Mouse (Mus musculus): ENCODE data around the gene Entpd8. TPM values are rescaled to one million over a fixed set of nuclear protein-coding genes. Genes with fewer than 3 reads are reported as not detected.

The Entpd8 gene
- polyA plus RNA-seq, 1 experiment: 23.7 TPM

DNA sequence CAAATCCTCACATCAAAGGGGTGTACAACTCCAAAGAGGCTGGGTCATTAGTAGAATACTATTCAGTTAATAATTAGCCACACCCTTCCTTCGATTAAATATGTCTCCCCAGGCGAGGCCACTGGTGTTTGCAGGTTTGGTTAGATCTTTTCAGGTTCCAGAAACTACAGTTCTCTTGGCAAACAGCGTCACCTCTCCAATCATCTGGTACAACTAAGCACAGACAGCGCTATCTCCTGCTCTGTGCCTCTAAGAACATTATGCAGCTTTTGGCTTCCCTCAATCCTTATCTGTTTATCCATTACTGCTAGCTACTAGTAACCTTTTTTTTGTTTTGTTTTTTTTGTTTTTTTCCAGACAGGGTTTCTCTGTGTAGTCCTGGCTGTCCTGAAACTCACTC, 10.6 kb upstream of the Entpd8 start:
- no peak for TF ChIP-seq POLR2A (IDR thresholded peaks at IDR 0.05; ENCODE audit: low read depth, low read length)
- TF ChIP-seq CTCF (conservative IDR thresholded peaks at IDR 0.05; ENCODE audit: insufficient read depth, insufficient read length, low read depth, low read length): no peak
- no peak for DNase-seq
- peaks cover 4% of the 10 kb centered on the region; the same call in 1 of the 2 replicates for H3K4me1 ChIP-seq (ENCODE audit: control insufficient read depth, insufficient read depth, low read length)
- no peaks in the 10 kb centered on the region for H3K36me3 ChIP-seq (ENCODE audit: control insufficient read depth, insufficient read depth, low read length)
- no peak overlapping the region for H3K27ac ChIP-seq (ENCODE audit: insufficient read depth, low read depth, low read length)
- WGBS: 57% methylated on average over 4 of the region's 4 CpGs
- no peak overlapping the region for H3K4me3 ChIP-seq (ENCODE audit: insufficient read depth, low read depth, low read length)
- H3K27me3 ChIP-seq (replicated peaks; ENCODE audit: control insufficient read depth, insufficient read depth, low read length): no peaks in the 10 kb centered on the region

DNA sequence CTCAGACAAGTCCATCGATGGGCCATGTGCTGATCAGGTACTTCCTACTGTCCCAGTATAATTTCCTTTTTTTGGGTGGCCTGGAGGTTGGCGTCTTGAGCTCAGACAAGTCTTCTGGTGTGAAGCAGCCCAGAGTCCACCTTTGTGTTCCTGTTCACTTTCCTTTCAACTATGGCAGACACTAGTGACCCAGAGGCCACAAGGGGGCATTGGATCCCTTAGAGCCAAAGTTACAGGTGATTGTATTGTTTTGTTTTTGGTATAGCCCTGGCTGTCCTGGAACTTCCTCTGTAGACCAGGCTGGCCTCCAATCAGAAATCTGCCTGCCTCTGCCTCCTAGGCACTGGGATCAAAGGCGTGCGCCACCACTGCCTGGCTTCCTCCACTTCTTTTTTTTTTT, 7.7 kb upstream of the Entpd8 start:
- 83% methylated on average over 4 of the region's 4 CpGs for WGBS
- Histone ChIP-seq H3K27ac (ENCODE audit: insufficient read depth, low read depth, low read length) (no peak overlapping the region), H3K4me1 (ENCODE audit: control insufficient read depth, insufficient read depth, low read length) (peaks cover 16% of the 10 kb centered on the region), H3K27me3 (replicated peaks; ENCODE audit: control insufficient read depth, insufficient read depth, low read length) (no peaks in the 10 kb centered on the region), H3K4me3 (ENCODE audit: insufficient read depth, low read depth, low read length) (no peak overlapping the region), H3K36me3 (ENCODE audit: control insufficient read depth, insufficient read depth, low read length) (no peaks in the 10 kb centered on the region)
- TF ChIP-seq CTCF (conservative IDR thresholded peaks at IDR 0.05; ENCODE audit: insufficient read depth, insufficient read length, low read depth, low read length): no peak
- TF ChIP-seq POLR2A (IDR thresholded peaks at IDR 0.05; ENCODE audit: low read depth, low read length): no peak
- DNase-seq: no peak

DNA sequence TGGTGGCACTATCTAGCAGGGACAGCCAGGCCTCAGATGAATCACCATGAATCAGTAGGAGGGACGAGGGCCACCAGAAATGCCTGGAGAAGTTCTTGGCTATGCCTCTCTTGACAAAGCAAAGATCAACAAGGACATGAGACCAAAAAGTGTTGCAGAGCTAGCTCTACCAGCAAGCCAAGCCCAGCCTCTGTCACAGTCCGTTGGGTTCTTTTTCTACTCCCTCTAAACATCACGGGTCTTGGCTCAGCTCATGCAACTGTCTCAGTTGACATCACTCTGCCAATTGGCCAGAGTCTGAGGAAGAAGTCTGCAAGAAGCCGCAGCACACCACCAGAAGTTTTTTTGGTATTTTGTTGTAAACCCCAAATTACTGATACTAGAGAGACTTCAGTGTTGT, 4.6 kb upstream of the Entpd8 start:
- no peaks in the 10 kb centered on the region for H3K36me3 ChIP-seq (ENCODE audit: control insufficient read depth, insufficient read depth, low read length)
- peak; percentile 92 for DNase-seq
- peak overlapping the region; percentile 80 for H3K27ac ChIP-seq (ENCODE audit: insufficient read depth, low read depth, low read length)
- no peak for TF ChIP-seq POLR2A (IDR thresholded peaks at IDR 0.05; ENCODE audit: low read depth, low read length)
- TF ChIP-seq CTCF (conservative IDR thresholded peaks at IDR 0.05; ENCODE audit: insufficient read depth, insufficient read length, low read depth, low read length): no peak
- peaks cover 20% of the 10 kb centered on the region for H3K4me1 ChIP-seq (ENCODE audit: control insufficient read depth, insufficient read depth, low read length)
- no peak overlapping the region for H3K4me3 ChIP-seq (ENCODE audit: insufficient read depth, low read depth, low read length)
- 28% methylated on average over 4 of the region's 4 CpGs for WGBS
- no peaks in the 10 kb centered on the region for H3K27me3 ChIP-seq (replicated peaks; ENCODE audit: control insufficient read depth, insufficient read depth, low read length)

DNA sequence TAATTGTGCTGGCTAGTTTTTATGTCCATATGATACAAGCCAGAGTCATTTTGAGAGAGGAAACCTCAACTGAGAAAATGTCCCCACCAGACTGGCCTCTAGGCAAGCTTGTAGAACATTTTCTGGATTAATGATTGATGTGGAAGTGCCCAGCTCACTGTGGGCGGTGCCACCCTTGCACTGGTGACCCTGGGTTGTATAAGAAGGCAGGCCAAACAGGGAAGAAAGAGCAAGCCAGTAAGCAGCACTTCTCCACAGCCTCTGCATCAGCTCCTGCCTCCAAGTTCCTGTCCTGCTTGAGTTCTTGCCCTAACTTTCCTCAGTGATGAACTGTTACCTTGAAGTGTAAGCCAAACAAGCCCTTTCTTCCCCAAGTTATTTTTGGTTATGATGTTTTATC, 1.1 kb upstream of the Entpd8 start:
- WGBS: 10% methylated on average over 1 of the region's 1 CpGs
- DNase-seq: peak; percentile 91
- Histone ChIP-seq H3K27me3 (replicated peaks; ENCODE audit: control insufficient read depth, insufficient read depth, low read length) (no peaks in the 10 kb centered on the region), H3K36me3 (ENCODE audit: control insufficient read depth, insufficient read depth, low read length) (no peaks in the 10 kb centered on the region), H3K4me3 (ENCODE audit: insufficient read depth, low read depth, low read length) (no peak overlapping the region), H3K4me1 (ENCODE audit: control insufficient read depth, insufficient read depth, low read length) (peaks cover 16% of the 10 kb centered on the region), H3K27ac (ENCODE audit: insufficient read depth, low read depth, low read length) (peak overlapping the region; percentile 93)
- TF ChIP-seq CTCF (conservative IDR thresholded peaks at IDR 0.05; ENCODE audit: insufficient read depth, insufficient read length, low read depth, low read length) (no peak), POLR2A (IDR thresholded peaks at IDR 0.05; ENCODE audit: low read depth, low read length) (peak; percentile 78)

DNA sequence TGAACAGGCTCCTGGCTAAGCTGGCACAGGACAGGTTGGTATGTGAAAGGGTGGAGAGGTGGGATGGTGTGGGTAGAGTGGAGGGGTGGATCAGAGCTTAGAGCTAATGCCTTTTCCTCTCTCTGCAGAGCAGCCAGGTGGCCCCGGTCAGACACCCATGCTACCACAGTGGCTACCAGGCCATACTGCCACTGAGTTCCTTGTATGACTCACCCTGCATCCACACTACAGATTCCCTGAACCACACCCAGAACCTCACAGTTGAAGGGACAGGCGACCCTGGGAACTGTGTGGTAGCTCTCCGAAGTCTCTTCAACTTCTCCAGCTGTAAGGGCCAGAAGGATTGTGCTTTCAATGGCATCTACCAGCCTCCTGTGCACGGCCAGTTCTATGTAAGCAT, 3.6 kb downstream of the Entpd8 start:
- H3K4me3 ChIP-seq (ENCODE audit: insufficient read depth, low read depth, low read length): no peak overlapping the region
- 88% methylated on average over 4 of the region's 4 CpGs for WGBS
- TF ChIP-seq CTCF (conservative IDR thresholded peaks at IDR 0.05; ENCODE audit: insufficient read depth, insufficient read length, low read depth, low read length): no peak
- no peak for TF ChIP-seq POLR2A (IDR thresholded peaks at IDR 0.05; ENCODE audit: low read depth, low read length)
- H3K27ac ChIP-seq (ENCODE audit: insufficient read depth, low read depth, low read length): no peak overlapping the region
- H3K4me1 ChIP-seq (ENCODE audit: control insufficient read depth, insufficient read depth, low read length): peaks cover 4% of the 10 kb centered on the region; the same call in 1 of the 2 replicates
- no peaks in the 10 kb centered on the region for H3K27me3 ChIP-seq (replicated peaks; ENCODE audit: control insufficient read depth, insufficient read depth, low read length)
- H3K36me3 ChIP-seq (ENCODE audit: control insufficient read depth, insufficient read depth, low read length): no peaks in the 10 kb centered on the region
- no peak for DNase-seq

DNA sequence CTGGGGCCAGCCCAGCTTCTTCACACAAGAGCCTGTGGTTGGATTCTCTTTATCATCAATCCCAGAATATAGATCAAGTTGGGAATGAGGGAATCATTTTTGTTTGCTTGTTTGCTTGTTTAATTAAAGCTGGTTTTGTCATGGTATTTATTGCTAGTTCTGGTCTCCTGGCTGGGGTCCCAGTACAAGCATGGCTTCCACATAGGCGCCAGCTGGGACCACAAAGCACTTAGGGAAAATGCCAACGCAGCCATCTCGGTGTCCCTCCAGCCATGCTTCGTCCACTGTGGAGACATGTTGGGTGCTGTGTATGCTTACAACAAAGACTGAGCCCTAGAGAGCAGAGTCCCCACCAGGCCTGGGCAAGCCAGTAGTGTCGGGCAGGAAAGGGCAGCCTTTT, 5.5 kb downstream of the Entpd8 start:
- TF ChIP-seq CTCF (conservative IDR thresholded peaks at IDR 0.05; ENCODE audit: insufficient read depth, insufficient read length, low read depth, low read length): no peak
- no peak for TF ChIP-seq POLR2A (IDR thresholded peaks at IDR 0.05; ENCODE audit: low read depth, low read length)
- WGBS: 88% methylated on average over 5 of the region's 5 CpGs

DNA sequence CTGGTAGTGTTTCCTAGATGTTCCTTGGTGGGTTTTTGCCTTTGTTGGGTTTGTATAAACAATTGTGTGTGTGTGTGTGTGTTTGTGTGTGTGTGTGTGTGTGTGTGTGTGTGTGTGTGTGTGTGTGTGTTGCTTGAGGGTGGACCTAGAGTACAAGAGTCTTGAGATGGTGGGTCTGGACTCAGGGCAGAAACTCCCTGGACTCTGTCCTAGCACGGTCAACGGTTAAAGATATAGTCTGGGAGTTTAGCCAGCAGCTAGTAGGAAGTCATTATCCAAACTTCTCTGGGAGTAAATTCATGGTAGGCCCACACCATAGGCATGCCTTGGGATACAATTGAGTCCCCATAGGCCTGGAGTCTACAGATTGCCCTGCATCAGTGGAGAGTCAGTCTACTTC, 7.7 kb downstream of the Entpd8 start:
- peaks cover 3% of the 10 kb centered on the region; the same call in 1 of the 2 replicates for H3K4me1 ChIP-seq (ENCODE audit: control insufficient read depth, insufficient read depth, low read length)
- 45% methylated on average over 2 of the region's 2 CpGs for WGBS
- TF ChIP-seq POLR2A (IDR thresholded peaks at IDR 0.05; ENCODE audit: low read depth, low read length) (no peak), CTCF (conservative IDR thresholded peaks at IDR 0.05; ENCODE audit: insufficient read depth, insufficient read length, low read depth, low read length) (no peak)
- H3K27me3 ChIP-seq (replicated peaks; ENCODE audit: control insufficient read depth, insufficient read depth, low read length): no peaks in the 10 kb centered on the region
- no peak overlapping the region for H3K27ac ChIP-seq (ENCODE audit: insufficient read depth, low read depth, low read length)
- no peak overlapping the region for H3K4me3 ChIP-seq (ENCODE audit: insufficient read depth, low read depth, low read length)
- DNase-seq: peak; percentile 70
- no peaks in the 10 kb centered on the region for H3K36me3 ChIP-seq (ENCODE audit: control insufficient read depth, insufficient read depth, low read length)

More for the DNA sequence above, 5.5 kb downstream of the Entpd8 start:
- Histone ChIP-seq H3K27me3 (replicated peaks; ENCODE audit: control insufficient read depth, insufficient read depth, low read length) (no peaks in the 10 kb centered on the region), H3K4me3 (ENCODE audit: insufficient read depth, low read depth, low read length) (no peak overlapping the region), H3K4me1 (ENCODE audit: control insufficient read depth, insufficient read depth, low read length) (peaks cover 3% of the 10 kb centered on the region; the same call in 1 of the 2 replicates), H3K27ac (ENCODE audit: insufficient read depth, low read depth, low read length) (no peak overlapping the region), H3K36me3 (ENCODE audit: control insufficient read depth, insufficient read depth, low read length) (no peaks in the 10 kb centered on the region)
- no peak for DNase-seq

Measured in kidney, adult 2 months (tissue).